Mouse (Mus musculus) liver, embryonic 13.5 days (tissue): Measurements from ENCODE around the gene Guca2b. TPM values are rescaled to one million over a fixed set of nuclear protein-coding genes. Genes with fewer than 3 reads are reported as not detected.

ENCODE experiments used
- ATAC-seq: fragments of 200-750 bp; cut with Nextera tagmentation; 2 replicates; pipeline ENCODE4 v1.8.0; 2017; ENCODE audit warnings: low read depth, mild to moderate bottlenecking, moderate number of reproducible peaks, moderate library complexity
- DNase-seq: peaks from one replicate; pipeline ENCODE4 v3.0.0; 2022
- H3K27ac ChIP-seq: fragments of 300-500 bp; sonication (generic); 2 replicates; pipeline ENCODE4 v1.5.1; 2015; ENCODE audit warnings: moderate library complexity, mild to moderate bottlenecking, inconsistent platforms
- H3K27me3 ChIP-seq: fragments of 300-500 bp; sonication (generic); 2 replicates; pipeline ENCODE4 v1.6.1; 2015; ENCODE audit warnings: mild to moderate bottlenecking, inconsistent platforms
- H3K36me3 ChIP-seq: fragments of 300-500 bp; sonication (generic); 2 replicates; pipeline ENCODE4 v1.6.1; 2015; ENCODE audit warnings: mild to moderate bottlenecking, inconsistent platforms
- H3K4me1 ChIP-seq: fragments of 300-500 bp; sonication (generic); replicated peaks from 2 replicates; pipeline ENCODE4 v1.6.1; 2015; ENCODE audit warnings: inconsistent platforms
- H3K4me2 ChIP-seq: fragments of 300-500 bp; sonication (generic); 2 replicates; pipeline ENCODE4 v1.6.1; 2015; ENCODE audit warnings: inconsistent platforms, mild to moderate bottlenecking, moderate library complexity
- H3K4me3 ChIP-seq: fragments of 300-500 bp; sonication (generic); replicated peaks from 2 replicates; pipeline ENCODE4 v1.5.1; 2015; ENCODE audit warnings: mild to moderate bottlenecking, inconsistent platforms
- H3K9ac ChIP-seq: fragments of 300-500 bp; sonication (generic); 2 replicates; pipeline ENCODE4 v1.6.1; 2015; ENCODE audit warnings: mild to moderate bottlenecking, inconsistent platforms
- H3K9me3 ChIP-seq: fragments of 300-500 bp; sonication (generic); replicated peaks from 2 replicates; pipeline ENCODE4 v1.6.1; 2016; ENCODE audit warnings: inconsistent platforms
- WGBS: fragments of 180-500 bp; shearing (Covaris S2); methylation state at CpG from one replicate; pipeline ENCODE4 v1.1.7; 2015; ENCODE audit not compliant: insufficient replicate concordance; 5-methylcytosine and 5-hydroxymethylcytosine counted together
- polyA plus RNA-seq: library from polyadenylated mRNA; unstranded; fragments of >200 nt; fragmentation: Nextera tagmentation; extraction: Ambion mirVana; gene quantifications from 2 replicates; pipeline ENCODE4 v1.2.1, GENCODE M21; 2015

The Guca2b gene
- polyA plus RNA-seq, 1 experiment from 2014 or later, result not detected

GRCm38 (mm10) chr4:119669356-119670209 is 10.8 kb upstream of the Guca2b start:
- H3K9me3 ChIP-seq, result no peaks in the 10 kb centered on the region
- DNase-seq (no peak), ATAC-seq (no peak)
- no peak overlapping the region for H3K9ac ChIP-seq
- no peaks in the 10 kb centered on the region for H3K36me3 ChIP-seq
- no peak overlapping the region for H3K27ac ChIP-seq
- no peak overlapping the region for H3K4me2 ChIP-seq
- H3K4me3 ChIP-seq, result no peak overlapping the region
- H3K27me3 ChIP-seq, result no peaks in the 10 kb centered on the region
- H3K4me1 ChIP-seq, result no peaks in the 10 kb centered on the region
- 59% methylated on average over 10 of the region's 10 CpGs for WGBS

- no peak overlapping the region for H3K4me2 ChIP-seq
- no peak for DNase-seq
- no peak overlapping the region for H3K27ac ChIP-seq
- no peak for ATAC-seq
- H3K9me3 ChIP-seq, result no peaks in the 10 kb centered on the region
- H3K36me3 ChIP-seq, result no peaks in the 10 kb centered on the region
- no peaks in the 10 kb centered on the region for H3K4me1 ChIP-seq
- whole genome bisulfite sequencing, result 60% methylated on average over 4 of the region's 4 CpGs
- H3K4me3 ChIP-seq, result no peak overlapping the region
- H3K27me3 ChIP-seq, result no peaks in the 10 kb centered on the region
- H3K9ac ChIP-seq, result no peak overlapping the region
These were observed 9.8 kb upstream of the Guca2b start for GRCm38 (mm10) chr4:119668596-119668995.

- ATAC-seq (no peak), DNase-seq (no peak)
- no peak overlapping the region for H3K4me2 ChIP-seq
- no peaks in the 10 kb centered on the region for H3K27me3 ChIP-seq
- no peak overlapping the region for H3K9ac ChIP-seq
- H3K36me3 ChIP-seq, result no peaks in the 10 kb centered on the region
- no peak overlapping the region for H3K4me3 ChIP-seq
- H3K9me3 ChIP-seq, result no peaks in the 10 kb centered on the region
- 69% methylated on average over 3 of the region's 3 CpGs for WGBS
- H3K4me1 ChIP-seq, result no peaks in the 10 kb centered on the region
- H3K27ac ChIP-seq, result no peak overlapping the region
These were observed 9.4 kb upstream of the Guca2b start for GRCm38 (mm10) chr4:119668185-119668584.

- no peak overlapping the region for H3K4me2 ChIP-seq
- no peak for ATAC-seq
- H3K4me1 ChIP-seq, result no peaks in the 10 kb centered on the region
- H3K9ac ChIP-seq, result no peak overlapping the region
- WGBS, result 20% methylated on average over 5 of the region's 5 CpGs
- no peaks in the 10 kb centered on the region for H3K27me3 ChIP-seq
- no peak for DNase-seq
- H3K36me3 ChIP-seq, result no peaks in the 10 kb centered on the region
- H3K9me3 ChIP-seq, result no peaks in the 10 kb centered on the region
- no peak overlapping the region for H3K27ac ChIP-seq
- no peak overlapping the region for H3K4me3 ChIP-seq
These were observed 8.7 kb upstream of the Guca2b start for GRCm38 (mm10) chr4:119667454-119667853.

GRCm38 (mm10) chr4:119666116-119666515 is 7.4 kb upstream of the Guca2b start:
- Histone ChIP-seq H3K9ac (no peak overlapping the region), H3K27ac (no peak overlapping the region), H3K9me3 (no peaks in the 10 kb centered on the region), H3K27me3 (no peaks in the 10 kb centered on the region), H3K4me2 (no peak overlapping the region), H3K4me1 (no peaks in the 10 kb centered on the region), H3K36me3 (no peaks in the 10 kb centered on the region), H3K4me3 (no peak overlapping the region)
- WGBS, result 61% methylated on average over 8 of the region's 8 CpGs
- ATAC-seq (no peak), DNase-seq (no peak)

GRCm38 (mm10) chr4:119665166-119665565 is 6.4 kb upstream of the Guca2b start:
- H3K36me3 ChIP-seq, result no peaks in the 10 kb centered on the region
- H3K27me3 ChIP-seq, result no peaks in the 10 kb centered on the region
- H3K9ac ChIP-seq, result no peak overlapping the region
- H3K4me2 ChIP-seq, result no peak overlapping the region
- no peak for ATAC-seq
- H3K4me3 ChIP-seq, result no peak overlapping the region
- no peaks in the 10 kb centered on the region for H3K9me3 ChIP-seq
- WGBS, result 70% methylated on average over 2 of the region's 2 CpGs
- no peak overlapping the region for H3K27ac ChIP-seq
- no peak for DNase-seq
- H3K4me1 ChIP-seq, result no peaks in the 10 kb centered on the region

- H3K4me2 ChIP-seq, result no peak overlapping the region
- H3K27ac ChIP-seq, result no peak overlapping the region
- WGBS, result 82% methylated on average over 14 of the region's 14 CpGs
- H3K4me1 ChIP-seq, result no peaks in the 10 kb centered on the region
- no peaks in the 10 kb centered on the region for H3K27me3 ChIP-seq
- no peaks in the 10 kb centered on the region for H3K36me3 ChIP-seq
- ATAC-seq (no peak), DNase-seq (no peak)
- no peak overlapping the region for H3K9ac ChIP-seq
- H3K9me3 ChIP-seq, result no peaks in the 10 kb centered on the region
- no peak overlapping the region for H3K4me3 ChIP-seq
These were observed 4.8 kb upstream of the Guca2b start for GRCm38 (mm10) chr4:119663409-119664095.

- no peak for DNase-seq
- no peak overlapping the region for H3K4me2 ChIP-seq
These were observed 4.2 kb upstream of the Guca2b start for GRCm38 (mm10) chr4:119662976-119663375.

GRCm38 (mm10) chr4:119662151-119662550 is 3.4 kb upstream of the Guca2b start:
- H3K27me3 ChIP-seq, result no peaks in the 10 kb centered on the region
- no peak overlapping the region for H3K4me3 ChIP-seq
- no peak overlapping the region for H3K9ac ChIP-seq
- H3K4me2 ChIP-seq, result no peak overlapping the region
- no peaks in the 10 kb centered on the region for H3K4me1 ChIP-seq
- 58% methylated on average over 4 of the region's 4 CpGs for WGBS
- H3K27ac ChIP-seq, result no peak overlapping the region
- no peaks in the 10 kb centered on the region for H3K36me3 ChIP-seq
- DNase-seq (no peak), ATAC-seq (no peak)
- no peaks in the 10 kb centered on the region for H3K9me3 ChIP-seq

More at GRCm38 (mm10) chr4:119662976-119663375, 4.2 kb upstream of the Guca2b start:
- Histone ChIP-seq H3K9ac (no peak overlapping the region), H3K4me3 (no peak overlapping the region), H3K36me3 (no peaks in the 10 kb centered on the region), H3K9me3 (no peaks in the 10 kb centered on the region), H3K27ac (no peak overlapping the region), H3K4me1 (no peaks in the 10 kb centered on the region), H3K27me3 (no peaks in the 10 kb centered on the region)
- no peak for ATAC-seq
- 72% methylated on average over 7 of the region's 7 CpGs for WGBS

- no peaks in the 10 kb centered on the region for H3K9me3 ChIP-seq
- no peak overlapping the region for H3K4me2 ChIP-seq
- no peak for ATAC-seq
- WGBS, result 67% methylated on average over 8 of the region's 8 CpGs
- DNase-seq, result no peak
- no peaks in the 10 kb centered on the region for H3K27me3 ChIP-seq
- no peak overlapping the region for H3K9ac ChIP-seq
- no peaks in the 10 kb centered on the region for H3K36me3 ChIP-seq
- H3K27ac ChIP-seq, result no peak overlapping the region
- H3K4me1 ChIP-seq, result no peaks in the 10 kb centered on the region
- no peak overlapping the region for H3K4me3 ChIP-seq
These were observed 1.3 kb upstream of the Guca2b start for GRCm38 (mm10) chr4:119660007-119660406.

GRCm38 (mm10) chr4:119658246-119658645 is 508 bp downstream of the Guca2b start:
- H3K27ac ChIP-seq, result no peak overlapping the region
- no peak for ATAC-seq
- H3K4me1 ChIP-seq, result no peaks in the 10 kb centered on the region
- H3K9ac ChIP-seq, result no peak overlapping the region
- no peaks in the 10 kb centered on the region for H3K9me3 ChIP-seq
- no peak overlapping the region for H3K4me3 ChIP-seq
- WGBS, result 8% methylated on average over 1 of the region's 2 CpGs
- DNase-seq, result no peak
- H3K27me3 ChIP-seq, result no peaks in the 10 kb centered on the region
- no peak overlapping the region for H3K4me2 ChIP-seq
- no peaks in the 10 kb centered on the region for H3K36me3 ChIP-seq
